Mouse (Mus musculus) embryo, embryonic 10.5 days (tissue): ENCODE measurements around the gene Nup155.

ENCODE experiments used
- DNase-seq: peaks from one replicate; pipeline ENCODE4 v3.0.0-alpha.2; 2015; ENCODE audit warnings: low spot score

The Nup155 gene

GRCm38 (mm10) chr15:8190435-8190834, 81.4 kb downstream of the Nup155 start:
- DNase-seq = no peak

DNA sequence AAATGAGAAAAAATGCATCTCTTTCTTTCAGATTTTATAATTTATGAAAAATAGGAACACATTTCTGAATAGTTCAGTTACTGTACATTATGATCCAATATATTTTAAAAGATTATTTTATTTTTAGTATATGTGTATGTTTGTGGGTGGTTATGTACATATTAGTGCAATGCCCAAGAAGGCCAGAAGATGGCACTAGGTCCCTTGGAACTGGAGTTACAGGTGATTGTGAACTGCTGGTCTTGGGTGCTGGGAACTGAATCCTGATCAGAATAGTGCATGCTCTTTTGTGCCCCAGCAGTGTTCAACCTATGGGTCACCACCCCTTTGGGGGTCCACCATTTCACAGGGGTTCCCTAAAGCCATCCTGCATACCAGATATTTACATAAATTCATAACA, 91.2 kb downstream of the Nup155 start:
- DNase-seq = peak; percentile 9

- no peak for DNase-seq
Observed at GRCm38 (mm10) chr15:8208362-8208761, 99.3 kb downstream of the Nup155 start.
